Mouse (Mus musculus) embryonic stem cell, embryonic (primary cell): ENCODE data around the gene Tst.

ENCODE experiments used
- CTCF ChIA-PET, 4 experiments: fragments of 300-600 bp in 2 of 4; fragments of 350-600 bp in 2 of 4; sonication (Branson Sonifier 250); formaldehyde crosslinking; loops; one replicate each; lab custom pipeline; 2022; ENCODE audit warnings: inconsistent platforms in 2 of 4; lab: Charles Lee
- POLR2A ChIA-PET, 4 experiments: fragments of 300-600 bp in 2 of 4; fragments of 350-600 bp in 2 of 4; sonication (Branson Sonifier 250); formaldehyde crosslinking; loops; one replicate each; lab custom pipeline; 2022; ENCODE audit warnings: antibody characterized with exemption in 4 of 4, inconsistent platforms in 1 of 4; lab: Charles Lee

The Tst gene

GRCm38 (mm10) chr15:78383450-78384219 is 22.1 kb downstream of the Tst start:
- ChIA-PET POLR2A (no interaction called here), CTCF (interaction anchor here in 1 of 4 experiments (0.6 kb wide), 1 partner anchor 23 kb away, joined by 4 read pairs; no protein-coding TSS in a partner anchor)

GRCm38 (mm10) chr15:78382115-78382514 is 23.6 kb downstream of the Tst start:
- CTCF ChIA-PET, result interaction anchor here in 1 of 4 experiments (1.2 kb wide), 1 partner anchor 62 kb away, joined by 3 read pairs; no protein-coding TSS in a partner anchor

GRCm38 (mm10) chr15:78380741-78381140 is 25.0 kb downstream of the Tst start:
- ChIA-PET CTCF (interaction anchor here in 2 of 4 experiments (0.8 to 1.6 kb wide), 3 partner anchors 42 to 110 kb away, joined by 3 read pairs; no protein-coding TSS in a partner anchor), POLR2A (no interaction called here)

More at GRCm38 (mm10) chr15:78382115-78382514, 23.6 kb downstream of the Tst start:
- POLR2A ChIA-PET, result interaction anchor here in 1 of 4 experiments (0.6 kb wide), 1 partner anchor 67 kb away, joined by 3 read pairs; no protein-coding TSS in a partner anchor

GRCm38 (mm10) chr15:78380208-78380607 is 25.5 kb downstream of the Tst start:
- ChIA-PET CTCF (interaction anchor here in 3 of 4 experiments (0.7 to 1.6 kb wide), 3 partner anchors 11 to 42 kb away, joined by 3 read pairs; no protein-coding TSS in a partner anchor), POLR2A (no interaction called here)

- CTCF ChIA-PET, result interaction anchor here (0.7 to 2.5 kb wide), 8 partner anchors 9 to 200 kb away, joined by 3 to 12 read pairs (median 4); no protein-coding TSS in a partner anchor
- POLR2A ChIA-PET, result interaction anchor here in 3 of 4 experiments (0.6 to 1.9 kb wide), 6 partner anchors 26 to 420 kb away, joined by 3 to 11 read pairs (median 4); partner anchors contain the start of genes Mpst (in 3 of the 3) and Tst (in 2 of the 3)
These were observed 27.2 kb downstream of the Tst start for GRCm38 (mm10) chr15:78378556-78378955.

GRCm38 (mm10) chr15:78377859-78378258 is 27.8 kb downstream of the Tst start:
- ChIA-PET CTCF (interaction anchor here (0.5 to 2.5 kb wide), 9 partner anchors 9 to 658 kb away, joined by 3 to 12 read pairs (median 4); no protein-coding TSS in a partner anchor), POLR2A (interaction anchor here in 3 of 4 experiments (0.6 to 1.9 kb wide), 5 partner anchors 26 to 32 kb away, joined by 3 to 11 read pairs (median 4); partner anchors contain the start of genes Mpst (in 3 of the 3) and Tst (in 2 of the 3))

GRCm38 (mm10) chr15:78374204-78374603 is 31.5 kb downstream of the Tst start:
- CTCF ChIA-PET, result interaction anchor here in 2 of 4 experiments (0.6 to 1.0 kb wide), 2 partner anchors 12 to 135 kb away, joined by 3 to 4 read pairs; no protein-coding TSS in a partner anchor
- POLR2A ChIA-PET, result no interaction called here

- ChIA-PET POLR2A (no interaction called here), CTCF (no interaction called here)
These were observed 32.9 kb downstream of the Tst start for GRCm38 (mm10) chr15:78372796-78373195.

- POLR2A ChIA-PET, result interaction anchor here in 1 of 4 experiments (0.6 to 1.2 kb wide), 2 partner anchors 37 to 453 kb away, joined by 4 to 5 read pairs; partner anchors contain the start of gene Mpst
- CTCF ChIA-PET, result interaction anchor here in 3 of 4 experiments (0.9 to 2.2 kb wide), 6 partner anchors 8 to 130 kb away, joined by 3 to 12 read pairs (median 4); no protein-coding TSS in a partner anchor
These were observed 36.1 kb downstream of the Tst start for GRCm38 (mm10) chr15:78369641-78370040.

GRCm38 (mm10) chr15:78368926-78369346 is 36.8 kb downstream of the Tst start:
- POLR2A ChIA-PET, result interaction anchor here in 2 of 4 experiments (0.6 to 1.0 kb wide), 2 partner anchors 8 to 38 kb away, joined by 3 to 5 read pairs; partner anchors contain the start of gene Mpst (in 1 of the 2)
- CTCF ChIA-PET, result interaction anchor here (0.6 to 2.2 kb wide), 26 partner anchors 9 to 398 kb away, joined by 3 to 12 read pairs (median 3); partner anchors contain the start of genes Csf2rb (in 1 of the 4), Eif3d (in 1 of the 4), Mpst (in 1 of the 4) and Tst (in 1 of the 4)

- POLR2A ChIA-PET, result no interaction called here
These were observed 37.9 kb downstream of the Tst start for GRCm38 (mm10) chr15:78367811-78368210.

GRCm38 (mm10) chr15:78366875-78367274 is 38.8 kb downstream of the Tst start:
- POLR2A ChIA-PET, result no interaction called here
- CTCF ChIA-PET, result interaction anchor here in 2 of 4 experiments (1.0 to 1.3 kb wide), 2 partner anchors 58 to 127 kb away, joined by 3 to 5 read pairs; no protein-coding TSS in a partner anchor

More at GRCm38 (mm10) chr15:78367811-78368210, 37.9 kb downstream of the Tst start:
- CTCF ChIA-PET, result interaction anchor here in 3 of 4 experiments (0.8 to 1.7 kb wide), 4 partner anchors 56 to 386 kb away, joined by 3 to 6 read pairs (median 4); no protein-coding TSS in a partner anchor

GRCm38 (mm10) chr15:78365916-78366315 is 39.8 kb downstream of the Tst start:
- CTCF ChIA-PET, result interaction anchor here in 3 of 4 experiments (0.6 to 1.3 kb wide), 4 partner anchors 59 to 817 kb away, joined by 3 to 5 read pairs (median 4); no protein-coding TSS in a partner anchor
- POLR2A ChIA-PET, result interaction anchor here in 1 of 4 experiments (0.8 kb wide), 1 partner anchor 40 kb away, joined by 4 read pairs; the partner anchor contains the start of genes Mpst and Tst

- ChIA-PET CTCF (interaction anchor here (0.6 to 1.9 kb wide), 14 partner anchors 14 to 544 kb away, joined by 3 to 8 read pairs (median 4); partner anchors contain the start of gene Csf2rb2 (in 1 of the 4)), POLR2A (interaction anchor here in 1 of 4 experiments (0.7 kb wide), 1 partner anchor 175 kb away, joined by 5 read pairs; no protein-coding TSS in a partner anchor)
These were observed 50.2 kb downstream of the Tst start for GRCm38 (mm10) chr15:78355548-78355947.

GRCm38 (mm10) chr15:78354958-78355357 is 50.7 kb downstream of the Tst start:
- POLR2A ChIA-PET, result no interaction called here

GRCm38 (mm10) chr15:78351586-78352165 is 54.0 kb downstream of the Tst start:
- ChIA-PET CTCF (no interaction called here), POLR2A (no interaction called here)

More at GRCm38 (mm10) chr15:78354958-78355357, 50.7 kb downstream of the Tst start:
- CTCF ChIA-PET, result interaction anchor here (0.6 to 1.9 kb wide), 13 partner anchors 14 to 544 kb away, joined by 3 to 8 read pairs (median 3); no protein-coding TSS in a partner anchor
